Mouse (Mus musculus) neural tube, embryonic 11.5 days (tissue): ENCODE data around the gene Afap1l2. TPM values are rescaled to one million over a fixed set of nuclear protein-coding genes. Genes with fewer than 3 reads are reported as not detected.
A peak's percentile ranks its signal among the peaks of the same experiment; 100 is the strongest.

Source experiments
- ATAC-seq: fragments of 200-750 bp; cut with Nextera tagmentation; 2 replicates; pipeline ENCODE4 v1.8.0; 2017; ENCODE audit warnings: moderate number of reproducible peaks, mild to moderate bottlenecking, moderate TSS enrichment, moderate library complexity; ENCODE audit not compliant: insufficient read depth, low FRiP score, low TSS enrichment
- DNase-seq: peaks from one replicate; pipeline ENCODE4 v3.0.0-alpha.2; 2015; ENCODE audit warnings: low spot score
- H3K27ac ChIP-seq: fragments of 300-500 bp; sonication (generic); 2 replicates; pipeline ENCODE4 v1.5.1; 2014; ENCODE audit warnings: low read depth, mild to moderate bottlenecking, low read length
- H3K27me3 ChIP-seq: fragments of 300-500 bp; sonication (generic); 2 replicates; pipeline ENCODE4 v1.6.1; 2014; ENCODE audit warnings: mild to moderate bottlenecking, low read length, mixed read lengths; ENCODE audit not compliant: control insufficient read depth, insufficient read depth
- H3K36me3 ChIP-seq: fragments of 300-500 bp; sonication (generic); 2 replicates; pipeline ENCODE4 v1.6.1; 2014; ENCODE audit warnings: mild to moderate bottlenecking, low read length, moderate library complexity, mixed read lengths; ENCODE audit not compliant: control insufficient read depth, insufficient read depth
- H3K4me1 ChIP-seq: fragments of 300-500 bp; sonication (generic); 2 replicates; pipeline ENCODE4 v1.6.1; 2014; ENCODE audit warnings: low read length, mixed read lengths; ENCODE audit not compliant: control insufficient read depth, insufficient read depth
- H3K4me2 ChIP-seq: fragments of 300-500 bp; sonication (generic); 2 replicates; pipeline ENCODE4 v1.6.1; 2014; ENCODE audit warnings: low read depth, mild to moderate bottlenecking, moderate library complexity
- H3K4me3 ChIP-seq: fragments of 300-500 bp; sonication (generic); 2 replicates; pipeline ENCODE4 v1.5.1; 2014; ENCODE audit warnings: low read depth, low read length
- H3K9ac ChIP-seq: fragments of 300-500 bp; sonication (generic); 2 replicates; pipeline ENCODE4 v1.6.1; 2014; ENCODE audit warnings: mild to moderate bottlenecking, low read length
- H3K9me3 ChIP-seq: fragments of 300-500 bp; sonication (generic); 2 replicates; pipeline ENCODE4 v1.6.1; 2016; ENCODE audit warnings: low read length; ENCODE audit not compliant: control insufficient read depth
- WGBS: fragments of 180-500 bp; shearing (Covaris S2); extraction: QIAGEN DNeasy Blood & Tissue Kit; methylation state at CpG from one replicate; pipeline ENCODE4 v1.1.7; 2014; 5-methylcytosine and 5-hydroxymethylcytosine counted together
- polyA plus RNA-seq: library from polyadenylated mRNA; unstranded; fragments of >200 nt; fragmentation: Nextera tagmentation; extraction: Ambion mirVana; gene quantifications from 2 replicates; pipeline ENCODE4 v1.2.1, GENCODE M21; 2014

Gene Afap1l2
- polyA plus RNA-seq, 1 experiment from 2014 or later = 11.4 TPM

DNA sequence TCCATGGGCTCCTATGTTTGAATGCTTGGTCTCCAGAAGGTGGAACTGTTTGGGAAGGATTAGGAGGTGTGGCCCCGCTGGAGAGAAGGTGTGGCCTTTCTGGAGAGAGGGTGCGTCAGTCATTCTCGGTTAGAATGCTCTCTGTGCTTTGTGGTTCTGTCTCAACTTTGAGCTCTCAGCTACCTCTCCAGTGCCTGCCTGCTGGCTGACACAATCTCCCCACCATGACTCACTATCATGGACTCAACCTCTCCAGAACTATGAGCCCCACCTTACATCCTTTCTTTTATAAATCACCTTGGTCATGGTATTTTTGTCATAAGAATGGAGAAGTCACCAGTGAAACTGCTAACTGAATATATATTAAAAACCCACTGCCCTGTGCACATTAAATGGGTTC, 93.4 kb downstream of the Afap1l2 start:
- Histone ChIP-seq H3K36me3 (no peaks in the 10 kb centered on the region), H3K4me2 (no peak overlapping the region), H3K4me1 (no peaks in the 10 kb centered on the region), H3K27ac (no peak overlapping the region), H3K4me3 (no peak overlapping the region), H3K9me3 (no peaks in the 10 kb centered on the region), H3K9ac (no peak overlapping the region), H3K27me3 (no peaks in the 10 kb centered on the region)
- no peak for DNase-seq
- WGBS = 96% methylated on average over 3 of the region's 3 CpGs
- no peak for ATAC-seq

DNA sequence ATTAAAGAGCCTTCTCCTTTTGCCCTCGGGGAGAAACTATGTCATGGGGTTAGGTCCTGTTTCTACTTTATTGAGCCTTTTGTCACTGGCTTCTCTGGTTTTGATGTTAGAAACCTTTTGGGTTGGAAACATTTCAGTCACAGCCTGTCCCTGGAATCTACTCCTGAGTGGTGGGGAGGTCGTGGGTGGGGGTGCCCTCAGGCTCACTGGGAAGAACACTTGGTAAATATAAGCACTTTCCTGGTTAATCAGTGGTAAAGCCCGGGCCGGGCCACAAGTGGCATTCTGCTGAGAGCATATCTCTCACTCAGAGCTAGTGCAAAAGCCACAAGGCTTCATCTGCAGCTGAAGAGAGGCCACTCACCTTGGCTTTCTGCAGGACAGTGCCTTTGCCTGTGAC, 94.3 kb downstream of the Afap1l2 start:
- no peak overlapping the region for H3K27ac ChIP-seq
- WGBS = 83% methylated on average over 4 of the region's 4 CpGs
- ATAC-seq = no peak

GRCm38 (mm10) chr19:56910561-56910960, 97.5 kb downstream of the Afap1l2 start:
- no peaks in the 10 kb centered on the region for H3K27me3 ChIP-seq
- 64% methylated on average over 11 of the region's 11 CpGs for WGBS
- peaks cover 6% of the 10 kb centered on the region; the same call in 1 of the 2 replicates for H3K4me1 ChIP-seq
- DNase-seq (no peak), ATAC-seq (no peak)
- no peak overlapping the region for H3K4me2 ChIP-seq
- H3K9ac ChIP-seq = no peak overlapping the region
- no peak overlapping the region for H3K4me3 ChIP-seq
- H3K9me3 ChIP-seq = no peaks in the 10 kb centered on the region
- H3K27ac ChIP-seq = no peak overlapping the region
- no peaks in the 10 kb centered on the region for H3K36me3 ChIP-seq

More for the DNA sequence above, 94.3 kb downstream of the Afap1l2 start:
- Histone ChIP-seq H3K36me3 (no peaks in the 10 kb centered on the region), H3K9ac (no peak overlapping the region), H3K9me3 (no peaks in the 10 kb centered on the region), H3K4me1 (no peaks in the 10 kb centered on the region), H3K27me3 (no peaks in the 10 kb centered on the region), H3K4me3 (no peak overlapping the region), H3K4me2 (no peak overlapping the region)
- DNase-seq = no peak

DNA sequence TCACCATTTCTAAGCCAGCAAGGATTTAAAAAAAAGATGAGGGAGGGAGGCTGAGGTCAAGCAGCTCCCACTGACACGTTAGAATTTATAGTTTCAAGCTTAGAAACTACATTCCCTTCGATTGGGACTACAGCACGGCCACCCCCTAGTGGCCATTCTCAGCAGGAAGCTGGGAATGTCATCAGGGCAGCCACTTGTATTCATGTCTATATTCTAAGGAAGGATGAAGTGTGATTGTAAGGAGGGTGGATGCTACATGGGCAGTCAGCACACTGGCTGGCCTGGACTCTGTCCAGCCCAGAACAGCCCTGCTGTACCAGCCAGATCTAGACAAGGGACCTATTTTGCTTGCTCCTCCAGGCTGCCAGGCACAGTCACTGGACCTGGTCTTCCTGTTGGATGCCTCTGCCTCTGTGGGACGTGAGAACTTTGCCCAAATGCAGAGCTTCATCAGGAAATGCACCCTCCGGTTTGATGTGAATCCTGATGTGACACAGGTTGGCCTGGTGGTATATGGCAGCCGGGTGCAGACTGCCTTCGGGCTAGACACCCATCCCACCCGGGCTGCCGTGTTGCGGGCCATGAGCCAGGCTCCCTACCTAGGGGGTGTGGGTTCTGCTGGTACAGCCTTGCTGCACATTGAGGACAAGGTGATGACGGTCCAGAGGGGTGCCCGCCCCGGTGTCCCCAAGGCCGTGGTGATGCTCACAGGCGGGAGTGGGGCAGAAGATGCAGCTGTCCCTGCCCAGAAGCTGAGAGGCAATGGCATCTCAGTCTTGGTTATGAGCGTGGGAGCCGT, 99.4 kb downstream of the Afap1l2 start:
- WGBS = 72% methylated on average over 17 of the region's 17 CpGs
- no peak overlapping the region for H3K27ac ChIP-seq
- no peaks in the 10 kb centered on the region for H3K9me3 ChIP-seq
- H3K4me1 ChIP-seq = peaks cover 6% of the 10 kb centered on the region; the same call in 1 of the 2 replicates
- no peak overlapping the region for H3K9ac ChIP-seq
- no peaks in the 10 kb centered on the region for H3K36me3 ChIP-seq
- ATAC-seq (no peak), DNase-seq (peak; percentile 77)
- no peak overlapping the region for H3K4me3 ChIP-seq
- H3K4me2 ChIP-seq = no peak overlapping the region
- H3K27me3 ChIP-seq = no peaks in the 10 kb centered on the region

GRCm38 (mm10) chr19:56907850-56908249, 100.2 kb downstream of the Afap1l2 start:
- no peaks in the 10 kb centered on the region for H3K9me3 ChIP-seq
- H3K27ac ChIP-seq = no peak overlapping the region
- H3K4me1 ChIP-seq = peaks cover 6% of the 10 kb centered on the region; the same call in 1 of the 2 replicates
- DNase-seq (no peak), ATAC-seq (no peak)
- H3K4me3 ChIP-seq = no peak overlapping the region
- no peaks in the 10 kb centered on the region for H3K36me3 ChIP-seq
- H3K4me2 ChIP-seq = no peak overlapping the region
- WGBS = 41% methylated on average over 3 of the region's 3 CpGs
- H3K9ac ChIP-seq = no peak overlapping the region
- H3K27me3 ChIP-seq = no peaks in the 10 kb centered on the region

DNA sequence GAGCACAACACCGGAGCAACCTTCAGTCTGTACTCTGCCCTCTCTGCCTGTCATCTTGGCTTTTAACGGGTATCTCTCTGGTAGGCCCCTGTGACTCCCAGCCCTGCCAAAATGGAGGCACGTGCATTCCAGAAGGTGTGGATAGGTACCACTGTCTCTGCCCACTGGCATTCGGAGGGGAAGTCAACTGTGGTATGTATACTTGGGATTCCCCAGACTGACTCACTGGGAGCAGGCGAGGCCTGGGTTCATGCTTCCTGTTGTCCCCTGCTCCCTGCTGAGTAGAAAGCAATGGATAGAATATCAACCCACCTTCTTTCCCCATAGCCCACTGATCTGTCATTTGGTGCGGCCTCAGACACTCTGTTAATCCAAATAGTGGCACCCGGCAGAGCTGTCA, 102.6 kb downstream of the Afap1l2 start:
- no peak overlapping the region for H3K4me2 ChIP-seq
- peaks cover 6% of the 10 kb centered on the region; the same call in 1 of the 2 replicates for H3K4me1 ChIP-seq
- DNase-seq (no peak), ATAC-seq (no peak)
- H3K4me3 ChIP-seq = no peak overlapping the region
- 89% methylated on average over 7 of the region's 7 CpGs for WGBS
- no peaks in the 10 kb centered on the region for H3K36me3 ChIP-seq
- H3K9ac ChIP-seq = no peak overlapping the region
- H3K27me3 ChIP-seq = no peaks in the 10 kb centered on the region
- no peak overlapping the region for H3K27ac ChIP-seq
- no peaks in the 10 kb centered on the region for H3K9me3 ChIP-seq

DNA sequence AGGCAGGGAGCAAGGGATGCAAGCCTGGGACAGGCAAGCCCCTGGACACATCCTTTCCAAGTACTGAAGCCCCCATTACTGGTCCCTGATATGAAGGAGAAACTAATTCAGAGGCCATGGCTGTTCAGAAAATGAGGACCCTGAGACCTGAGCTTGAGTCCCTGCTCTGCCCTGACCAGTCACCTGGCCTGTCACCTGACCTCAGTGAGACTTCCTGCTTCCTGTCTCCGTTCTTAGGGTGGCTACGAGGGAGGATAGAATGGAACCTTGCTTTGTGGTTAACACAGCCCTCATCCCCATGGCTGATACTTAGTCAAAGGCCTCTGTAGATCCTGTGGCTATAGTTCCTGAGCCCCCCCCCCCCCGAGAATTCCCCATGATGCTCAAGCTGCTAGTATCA, 103.9 kb downstream of the Afap1l2 start:
- Histone ChIP-seq H3K36me3 (no peaks in the 10 kb centered on the region), H3K4me3 (no peak overlapping the region), H3K4me2 (no peak overlapping the region), H3K9ac (no peak overlapping the region), H3K27me3 (no peaks in the 10 kb centered on the region), H3K27ac (no peak overlapping the region), H3K9me3 (no peaks in the 10 kb centered on the region), H3K4me1 (peaks cover 6% of the 10 kb centered on the region; the same call in 1 of the 2 replicates)
- ATAC-seq (no peak), DNase-seq (no peak)
- WGBS = 80% methylated on average over 3 of the region's 3 CpGs

DNA sequence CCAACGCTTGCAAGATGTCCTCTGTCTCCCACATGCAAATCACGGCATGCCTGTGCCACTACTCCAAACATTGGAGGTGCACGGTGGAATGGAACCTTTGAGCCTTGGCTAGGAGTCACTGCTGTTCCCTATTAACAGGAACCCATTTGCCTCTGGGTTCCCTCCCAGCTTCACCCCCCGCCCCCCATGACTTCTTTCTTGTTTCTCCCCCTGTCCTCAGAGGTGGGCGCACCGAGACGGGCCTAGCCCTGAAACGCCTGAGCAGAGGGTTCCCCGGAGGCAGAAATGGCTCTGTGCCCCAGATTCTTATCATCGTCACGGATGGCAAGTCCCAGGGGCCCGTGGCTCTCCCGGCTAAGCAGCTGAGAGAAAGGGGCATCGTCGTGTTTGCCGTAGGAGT, 110.4 kb downstream of the Afap1l2 start:
- DNase-seq = no peak
- whole genome bisulfite sequencing = 87% methylated on average over 16 of the region's 16 CpGs
- Histone ChIP-seq H3K4me2 (no peak overlapping the region), H3K4me1 (no peaks in the 10 kb centered on the region), H3K4me3 (no peak overlapping the region), H3K27ac (no peak overlapping the region), H3K9me3 (no peaks in the 10 kb centered on the region), H3K27me3 (no peaks in the 10 kb centered on the region), H3K9ac (no peak overlapping the region), H3K36me3 (no peaks in the 10 kb centered on the region)
- no peak for ATAC-seq

GRCm38 (mm10) chr19:56893326-56893725, 114.7 kb downstream of the Afap1l2 start:
- H3K4me2 ChIP-seq = no peak overlapping the region
- ATAC-seq = no peak
- no peaks in the 10 kb centered on the region for H3K36me3 ChIP-seq
- no peaks in the 10 kb centered on the region for H3K27me3 ChIP-seq
- no peak overlapping the region for H3K4me3 ChIP-seq
- H3K9ac ChIP-seq = no peak overlapping the region
- DNase-seq = no peak
- no peaks in the 10 kb centered on the region for H3K9me3 ChIP-seq
- WGBS = 75% methylated on average over 5 of the region's 5 CpGs
- H3K4me1 ChIP-seq = no peaks in the 10 kb centered on the region
- H3K27ac ChIP-seq = no peak overlapping the region
